Mouse (Mus musculus) midbrain, embryonic 12.5 days (tissue): ENCODE measurements at regions not wholly inside any gene's neighbourhood (a gene's known extent, or its start where the extent isn't known, plus 50 kb on each side); places are given as distances from the start of the nearest gene placed in this dataset.

Experiments used
- ATAC-seq: fragments of 200-750 bp; cut with Nextera tagmentation; 2 replicates; pipeline ENCODE4 v1.8.0; 2017; ENCODE audit warnings: low read depth, moderate TSS enrichment, moderate library complexity; ENCODE audit not compliant: low FRiP score
- H3K27ac ChIP-seq: fragments of 300-500 bp; sonication (generic); replicated peaks from 2 replicates; pipeline ENCODE4 v1.5.1; 2016; ENCODE audit warnings: mild to moderate bottlenecking
- H3K27me3 ChIP-seq: fragments of 300-500 bp; sonication (generic); 2 replicates; pipeline ENCODE4 v1.6.1; 2016; ENCODE audit warnings: mild to moderate bottlenecking
- H3K36me3 ChIP-seq: fragments of 300-500 bp; sonication (generic); 2 replicates; pipeline ENCODE4 v1.6.1; 2016
- H3K4me1 ChIP-seq: fragments of 300-500 bp; sonication (generic); 2 replicates; pipeline ENCODE4 v1.6.1; 2016
- H3K4me2 ChIP-seq: fragments of 300-500 bp; sonication (generic); replicated peaks from 2 replicates; pipeline ENCODE4 v1.6.1; 2016; ENCODE audit warnings: mild to moderate bottlenecking, moderate library complexity
- H3K4me3 ChIP-seq: fragments of 300-500 bp; sonication (generic); 2 replicates; pipeline ENCODE4 v1.5.1; 2016; ENCODE audit warnings: mild to moderate bottlenecking
- H3K9ac ChIP-seq: fragments of 300-500 bp; sonication (generic); replicated peaks from 2 replicates; pipeline ENCODE4 v1.6.1; 2016; ENCODE audit warnings: mild to moderate bottlenecking, moderate library complexity
- H3K9me3 ChIP-seq: fragments of 300-500 bp; sonication (generic); 2 replicates; pipeline ENCODE4 v1.6.1; 2016; ENCODE audit warnings: mild to moderate bottlenecking
- whole genome bisulfite sequencing: fragments of 180-500 bp; shearing (Covaris S2); methylation state at CpG from one replicate; pipeline ENCODE4 v1.1.7; 2016; 5-methylcytosine and 5-hydroxymethylcytosine counted together

GRCm38 (mm10) chr9:9606322-9606721 is 367.4 kb upstream of the Arhgap42 start:
- ATAC-seq: no peak
- H3K27me3 ChIP-seq: no peaks in the 10 kb centered on the region
- H3K4me2 ChIP-seq: no peak overlapping the region
- no peak overlapping the region for H3K27ac ChIP-seq
- WGBS: 96% methylated on average over 1 of the region's 1 CpGs
- no peak overlapping the region for H3K9ac ChIP-seq
- H3K4me3 ChIP-seq: no peak overlapping the region
- H3K36me3 ChIP-seq: no peaks in the 10 kb centered on the region
- no peaks in the 10 kb centered on the region for H3K9me3 ChIP-seq
- H3K4me1 ChIP-seq: no peaks in the 10 kb centered on the region

GRCm38 (mm10) chr9:9591263-9591662 is 352.4 kb upstream of the Arhgap42 start:
- H3K4me1 ChIP-seq: no peaks in the 10 kb centered on the region

GRCm38 (mm10) chr9:9583011-9583605 is 344.2 kb upstream of the Arhgap42 start:
- Histone ChIP-seq H3K27ac (no peak overlapping the region), H3K36me3 (no peaks in the 10 kb centered on the region), H3K9ac (no peak overlapping the region), H3K9me3 (no peaks in the 10 kb centered on the region), H3K27me3 (no peaks in the 10 kb centered on the region), H3K4me2 (no peak overlapping the region), H3K4me3 (no peak overlapping the region), H3K4me1 (no peaks in the 10 kb centered on the region)
- WGBS: 74% methylated on average over 2 of the region's 2 CpGs
- no peak for ATAC-seq

More at GRCm38 (mm10) chr9:9591263-9591662, 352.4 kb upstream of the Arhgap42 start:
- Histone ChIP-seq H3K27me3 (no peaks in the 10 kb centered on the region), H3K9me3 (no peaks in the 10 kb centered on the region), H3K9ac (no peak overlapping the region), H3K27ac (no peak overlapping the region), H3K4me3 (no peak overlapping the region), H3K36me3 (no peaks in the 10 kb centered on the region), H3K4me2 (no peak overlapping the region)
- no peak for ATAC-seq

- no peak for ATAC-seq
- H3K27ac ChIP-seq: no peak overlapping the region
- no peaks in the 10 kb centered on the region for H3K27me3 ChIP-seq
- H3K4me3 ChIP-seq: no peak overlapping the region
- 89% methylated on average over 3 of the region's 3 CpGs for WGBS
- H3K9ac ChIP-seq: no peak overlapping the region
- H3K4me2 ChIP-seq: no peak overlapping the region
- no peaks in the 10 kb centered on the region for H3K4me1 ChIP-seq
- H3K36me3 ChIP-seq: no peaks in the 10 kb centered on the region
- no peaks in the 10 kb centered on the region for H3K9me3 ChIP-seq
Measured at GRCm38 (mm10) chr9:9582301-9583010, 343.6 kb upstream of the Arhgap42 start.

GRCm38 (mm10) chr9:9568040-9568649 is 329.2 kb upstream of the Arhgap42 start:
- Histone ChIP-seq H3K27me3 (no peaks in the 10 kb centered on the region), H3K9ac (no peak overlapping the region), H3K36me3 (no peaks in the 10 kb centered on the region), H3K27ac (no peak overlapping the region), H3K9me3 (no peaks in the 10 kb centered on the region), H3K4me3 (no peak overlapping the region), H3K4me2 (no peak overlapping the region), H3K4me1 (no peaks in the 10 kb centered on the region)
- WGBS: 80% methylated on average over 5 of the region's 5 CpGs
- no peak for ATAC-seq

- Histone ChIP-seq H3K27me3 (no peaks in the 10 kb centered on the region), H3K9me3 (no peaks in the 10 kb centered on the region), H3K27ac (no peak overlapping the region), H3K4me1 (no peaks in the 10 kb centered on the region), H3K36me3 (no peaks in the 10 kb centered on the region), H3K4me3 (no peak overlapping the region), H3K9ac (no peak overlapping the region), H3K4me2 (no peak overlapping the region)
- no peak for ATAC-seq
Measured at GRCm38 (mm10) chr9:9564551-9564950, 325.6 kb upstream of the Arhgap42 start.

- no peak overlapping the region for H3K4me2 ChIP-seq
- ATAC-seq: no peak
- H3K4me3 ChIP-seq: no peak overlapping the region
- no peak overlapping the region for H3K27ac ChIP-seq
- no peaks in the 10 kb centered on the region for H3K27me3 ChIP-seq
- no peaks in the 10 kb centered on the region for H3K4me1 ChIP-seq
- H3K9me3 ChIP-seq: no peaks in the 10 kb centered on the region
- H3K36me3 ChIP-seq: no peaks in the 10 kb centered on the region
- no peak overlapping the region for H3K9ac ChIP-seq
Measured at GRCm38 (mm10) chr9:9548657-9549056, 309.8 kb upstream of the Arhgap42 start.

GRCm38 (mm10) chr9:9547570-9547969 is 308.7 kb upstream of the Arhgap42 start:
- ATAC-seq: no peak

GRCm38 (mm10) chr9:9547121-9547520 is 308.2 kb upstream of the Arhgap42 start:
- H3K4me2 ChIP-seq: no peak overlapping the region
- no peaks in the 10 kb centered on the region for H3K9me3 ChIP-seq
- H3K27me3 ChIP-seq: no peaks in the 10 kb centered on the region
- no peaks in the 10 kb centered on the region for H3K36me3 ChIP-seq
- no peak overlapping the region for H3K4me3 ChIP-seq
- ATAC-seq: no peak
- no peaks in the 10 kb centered on the region for H3K4me1 ChIP-seq
- H3K27ac ChIP-seq: no peak overlapping the region
- no peak overlapping the region for H3K9ac ChIP-seq
- 79% methylated on average over 2 of the region's 2 CpGs for WGBS

More at GRCm38 (mm10) chr9:9547570-9547969, 308.7 kb upstream of the Arhgap42 start:
- 86% methylated on average over 3 of the region's 3 CpGs for WGBS
- Histone ChIP-seq H3K4me1 (no peaks in the 10 kb centered on the region), H3K27me3 (no peaks in the 10 kb centered on the region), H3K4me2 (no peak overlapping the region), H3K9ac (no peak overlapping the region), H3K36me3 (no peaks in the 10 kb centered on the region), H3K4me3 (no peak overlapping the region), H3K9me3 (no peaks in the 10 kb centered on the region), H3K27ac (no peak overlapping the region)

- no peak overlapping the region for H3K9ac ChIP-seq
- H3K36me3 ChIP-seq: no peaks in the 10 kb centered on the region
- H3K4me3 ChIP-seq: no peak overlapping the region
- no peaks in the 10 kb centered on the region for H3K9me3 ChIP-seq
- no peak for ATAC-seq
- H3K27me3 ChIP-seq: no peaks in the 10 kb centered on the region
- no peak overlapping the region for H3K4me2 ChIP-seq
- no peak overlapping the region for H3K27ac ChIP-seq
- 82% methylated on average over 2 of the region's 2 CpGs for WGBS
- H3K4me1 ChIP-seq: no peaks in the 10 kb centered on the region
Measured at GRCm38 (mm10) chr9:9500345-9500744, 261.4 kb upstream of the Arhgap42 start.

- Histone ChIP-seq H3K9me3 (no peaks in the 10 kb centered on the region), H3K27me3 (no peaks in the 10 kb centered on the region)
Measured at GRCm38 (mm10) chr9:9493594-9494182, 254.8 kb upstream of the Arhgap42 start.

GRCm38 (mm10) chr9:9477145-9477544 is 238.2 kb upstream of the Arhgap42 start:
- Histone ChIP-seq H3K9me3 (no peaks in the 10 kb centered on the region), H3K27me3 (no peaks in the 10 kb centered on the region), H3K36me3 (no peaks in the 10 kb centered on the region), H3K4me2 (no peak overlapping the region), H3K9ac (no peak overlapping the region), H3K27ac (no peak overlapping the region), H3K4me3 (no peak overlapping the region), H3K4me1 (no peaks in the 10 kb centered on the region)
- no peak for ATAC-seq

More at GRCm38 (mm10) chr9:9493594-9494182, 254.8 kb upstream of the Arhgap42 start:
- Histone ChIP-seq H3K4me3 (no peak overlapping the region), H3K4me2 (no peak overlapping the region), H3K27ac (no peak overlapping the region), H3K36me3 (no peaks in the 10 kb centered on the region), H3K9ac (no peak overlapping the region), H3K4me1 (no peaks in the 10 kb centered on the region)
- no peak; the same call in 1 of the 2 replicates for ATAC-seq
- WGBS: 75% methylated on average over 3 of the region's 3 CpGs
